Mouse (Mus musculus): ENCODE measurements around the gene Cybb. TPM values are rescaled to one million over a fixed set of nuclear protein-coding genes. Genes with fewer than 3 reads are reported as not detected.
"Not testable (repeated sequence)": the region's sequence is repeated elsewhere in the genome, so short reads cannot be mapped to it uniquely, and the experiment has no call there.

Cybb gene
- polyA plus RNA-seq (2014; fragmentation: Nextera tagmentation; extraction: Ambion mirVana), result 0.50 and 0.91 TPM in 2 replicates

DNA sequence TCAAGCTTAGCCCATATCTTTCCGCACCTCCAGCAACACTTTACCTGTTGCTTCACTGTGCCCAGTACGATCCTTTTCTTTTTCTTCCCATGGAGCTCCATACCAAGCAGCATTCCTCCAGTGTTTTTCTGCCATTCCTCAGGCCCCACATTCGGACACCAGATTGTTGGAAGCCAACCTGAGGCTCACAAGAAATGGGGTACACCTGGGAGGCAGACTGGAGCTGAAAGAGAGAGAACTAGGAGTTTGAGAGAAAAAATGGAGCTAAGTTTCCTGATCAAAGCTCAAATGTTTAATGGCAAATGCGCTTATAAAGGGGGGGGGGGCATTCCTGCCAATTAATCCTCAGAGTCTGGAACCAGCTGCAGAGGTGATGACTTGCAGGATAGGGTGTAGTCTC is at the start of gene Cybb:
Gene Cybb, minus strand, starts transcription at position 101 of the 400 bp plus-strand sequence.
- no peak for ATAC-seq (ENCODE audit: insufficient number of reproducible peaks, low FRiP score, low TSS enrichment, low read depth)
- H3K9me3 ChIP-seq (ENCODE audit: control insufficient read depth, low read length), result no peaks in the 10 kb centered on the region
- 79% methylated on average over 4 of the region's 4 CpGs for WGBS
- no peak within 1 kb of the TSS for H3K4me3 ChIP-seq (ENCODE audit: low read depth, low read length)
- H3K36me3 ChIP-seq (ENCODE audit: control insufficient read depth, insufficient read depth, low read length), result no peaks in the 10 kb centered on the region
- H3K27me3 ChIP-seq (ENCODE audit: control insufficient read depth, insufficient read depth, low read length), result no peaks in the 10 kb centered on the region
- no peak within 1 kb of the TSS for H3K9ac ChIP-seq (ENCODE audit: low read length)
- DNase-seq (ENCODE audit: low spot score), result no peak
- H3K4me2 ChIP-seq (ENCODE audit: low read depth, severe bottlenecking), result no peak within 1 kb of the TSS
- H3K27ac ChIP-seq (replicated peaks; ENCODE audit: low read depth, low read length), result no peak within 1 kb of the TSS
- H3K4me1 ChIP-seq (ENCODE audit: control insufficient read depth, insufficient read depth, low read length), result no peaks in the 10 kb centered on the region

DNA sequence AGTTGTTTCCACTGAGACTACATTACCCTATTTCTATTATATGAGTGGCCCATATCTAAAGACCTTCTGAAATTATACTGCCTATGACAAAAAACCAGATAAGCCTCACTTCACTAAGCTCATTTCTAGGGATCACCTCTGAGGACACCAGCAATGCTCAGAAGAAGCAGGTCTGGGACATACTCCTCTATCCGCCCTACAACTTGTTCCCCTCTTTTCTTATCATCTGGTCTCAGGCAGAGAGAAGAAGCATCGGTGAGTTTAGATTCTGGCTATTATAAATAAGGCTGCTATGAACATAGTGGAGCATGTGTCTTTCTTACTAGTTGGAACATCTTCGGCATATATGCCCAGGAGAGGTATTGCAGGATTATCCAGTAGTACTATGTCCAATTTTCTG is 49.3 kb upstream of the Cybb start:
- Histone ChIP-seq H3K4me3 (ENCODE audit: low read depth, low read length) (no peak overlapping the region), H3K9ac (ENCODE audit: low read length) (no peak overlapping the region), H3K9me3 (ENCODE audit: control insufficient read depth, low read length) (no peaks in the 10 kb centered on the region), H3K36me3 (ENCODE audit: control insufficient read depth, insufficient read depth, low read length) (no peaks in the 10 kb centered on the region), H3K4me1 (ENCODE audit: control insufficient read depth, insufficient read depth, low read length) (no peaks in the 10 kb centered on the region), H3K4me2 (ENCODE audit: low read depth, severe bottlenecking) (no peak overlapping the region), H3K27ac (replicated peaks; ENCODE audit: low read depth, low read length) (no peak overlapping the region), H3K27me3 (ENCODE audit: control insufficient read depth, insufficient read depth, low read length) (no peaks in the 10 kb centered on the region)
- WGBS, result 95% methylated on average over 3 of the region's 3 CpGs
- DNase-seq (ENCODE audit: low spot score) (no peak), ATAC-seq (ENCODE audit: insufficient number of reproducible peaks, low FRiP score, low TSS enrichment, low read depth) (no peak)

DNA sequence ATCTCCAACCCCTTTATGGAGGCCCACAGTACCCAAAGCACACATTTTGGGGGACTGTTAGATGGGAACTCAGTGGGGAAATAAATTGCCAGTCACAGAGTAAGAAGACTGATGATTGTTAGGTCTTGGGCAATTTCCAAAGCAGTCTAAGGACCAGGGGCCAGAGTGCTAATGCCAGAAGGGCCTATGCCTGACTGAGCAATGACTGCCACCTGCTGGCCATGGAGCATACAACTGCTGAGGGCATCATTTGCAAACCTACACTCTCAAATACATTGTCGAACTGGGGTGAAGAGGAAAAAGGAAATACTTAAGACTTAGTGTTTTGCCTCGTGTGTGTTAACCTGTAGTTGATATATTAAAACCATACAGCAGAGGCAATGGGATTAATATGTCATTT is 32.4 kb upstream of the Cybb start:
- not testable (repeated sequence) for H3K4me2 ChIP-seq (ENCODE audit: low read depth, severe bottlenecking); H3K27ac ChIP-seq (replicated peaks; ENCODE audit: low read depth, low read length); H3K4me3 ChIP-seq (ENCODE audit: low read depth, low read length); ATAC-seq (ENCODE audit: insufficient number of reproducible peaks, low FRiP score, low TSS enrichment, low read depth); H3K9ac ChIP-seq (ENCODE audit: low read length); H3K36me3 ChIP-seq (ENCODE audit: control insufficient read depth, insufficient read depth, low read length); H3K9me3 ChIP-seq (ENCODE audit: control insufficient read depth, low read length); H3K27me3 ChIP-seq (ENCODE audit: control insufficient read depth, insufficient read depth, low read length); H3K4me1 ChIP-seq (ENCODE audit: control insufficient read depth, insufficient read depth, low read length)
- 38% methylated on average over 2 of the region's 2 CpGs for WGBS
- peak; percentile 62 for DNase-seq (ENCODE audit: low spot score)

DNA sequence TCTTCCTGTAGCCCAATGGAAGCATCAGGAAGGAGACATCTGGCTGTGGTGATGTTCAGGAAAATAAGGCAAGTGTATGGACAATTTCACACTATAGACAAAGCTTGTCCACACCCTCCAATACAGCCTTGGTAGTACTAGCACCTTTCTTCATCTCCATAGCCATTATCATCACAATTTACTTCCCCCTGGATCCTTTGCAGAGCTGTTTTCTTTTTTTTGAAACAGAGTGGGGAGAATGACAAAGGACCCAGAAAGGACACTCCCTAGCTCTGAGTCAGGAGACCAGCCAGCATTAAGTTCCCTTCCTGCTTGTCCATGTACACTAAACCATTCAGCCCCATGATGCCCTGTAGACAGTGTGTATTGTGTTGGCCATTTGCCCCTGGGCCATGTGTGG is 30.0 kb upstream of the Cybb start:
- H3K4me2 ChIP-seq (ENCODE audit: low read depth, severe bottlenecking); H3K9ac ChIP-seq (ENCODE audit: low read length); H3K9me3 ChIP-seq (ENCODE audit: control insufficient read depth, low read length); H3K36me3 ChIP-seq (ENCODE audit: control insufficient read depth, insufficient read depth, low read length); H3K4me3 ChIP-seq (ENCODE audit: low read depth, low read length); H3K27me3 ChIP-seq (ENCODE audit: control insufficient read depth, insufficient read depth, low read length); H3K27ac ChIP-seq (replicated peaks; ENCODE audit: low read depth, low read length); ATAC-seq (ENCODE audit: insufficient number of reproducible peaks, low FRiP score, low TSS enrichment, low read depth); DNase-seq (ENCODE audit: low spot score); H3K4me1 ChIP-seq (ENCODE audit: control insufficient read depth, insufficient read depth, low read length): not testable (repeated sequence)

DNA sequence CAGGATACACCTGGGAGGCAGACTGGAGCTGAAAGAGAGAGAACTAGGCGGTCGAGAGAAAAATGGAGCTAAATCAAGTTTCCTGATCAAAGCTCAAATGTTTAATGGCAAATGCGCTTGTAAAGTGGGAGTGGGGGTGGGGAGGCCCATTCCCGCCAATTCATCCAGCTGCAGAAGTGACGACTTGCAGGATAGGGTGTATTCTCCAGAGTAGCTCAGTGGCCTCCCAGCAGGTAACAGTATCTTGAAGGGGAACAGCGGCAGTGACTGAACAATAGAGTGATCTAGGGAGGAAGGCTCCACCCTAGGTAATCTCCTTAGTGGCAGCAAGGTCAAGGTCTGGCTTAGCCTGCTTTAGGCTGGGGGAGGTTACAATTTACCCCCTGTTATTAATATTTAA is 12.5 kb downstream of the Cybb start:
- not testable (repeated sequence) for H3K36me3 ChIP-seq (ENCODE audit: control insufficient read depth, insufficient read depth, low read length); H3K27me3 ChIP-seq (ENCODE audit: control insufficient read depth, insufficient read depth, low read length); H3K9me3 ChIP-seq (ENCODE audit: control insufficient read depth, low read length); H3K27ac ChIP-seq (replicated peaks; ENCODE audit: low read depth, low read length); H3K9ac ChIP-seq (ENCODE audit: low read length); DNase-seq (ENCODE audit: low spot score); H3K4me1 ChIP-seq (ENCODE audit: control insufficient read depth, insufficient read depth, low read length); H3K4me3 ChIP-seq (ENCODE audit: low read depth, low read length); ATAC-seq (ENCODE audit: insufficient number of reproducible peaks, low FRiP score, low TSS enrichment, low read depth); H3K4me2 ChIP-seq (ENCODE audit: low read depth, severe bottlenecking)
- WGBS, result 87% methylated on average over 6 of the region's 6 CpGs

DNA sequence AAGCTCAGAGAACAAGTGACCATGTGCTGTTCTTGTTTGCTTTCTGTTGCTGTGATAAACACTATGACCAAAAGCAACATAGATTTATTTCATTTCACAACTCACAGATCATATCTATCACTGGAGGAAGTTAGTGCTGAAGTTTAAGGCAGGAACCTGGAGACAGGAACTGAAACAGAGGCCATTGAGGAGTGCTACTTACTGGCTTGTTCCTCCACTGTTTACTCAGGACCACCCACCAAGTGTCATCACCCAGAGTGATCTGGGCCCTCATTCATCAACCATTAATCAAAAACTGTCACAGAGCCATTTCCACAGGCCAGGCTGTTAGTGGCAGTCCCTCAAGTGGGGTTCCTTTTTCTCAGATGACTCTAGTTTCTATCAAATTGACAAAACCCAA is 13.1 kb downstream of the Cybb start:
- ATAC-seq (ENCODE audit: insufficient number of reproducible peaks, low FRiP score, low TSS enrichment, low read depth) (no peak), DNase-seq (ENCODE audit: low spot score) (no peak)
- Histone ChIP-seq H3K9me3 (ENCODE audit: control insufficient read depth, low read length) (no peaks in the 10 kb centered on the region), H3K9ac (ENCODE audit: low read length) (no peak overlapping the region), H3K27me3 (ENCODE audit: control insufficient read depth, insufficient read depth, low read length) (no peaks in the 10 kb centered on the region), H3K4me2 (ENCODE audit: low read depth, severe bottlenecking) (no peak overlapping the region), H3K36me3 (ENCODE audit: control insufficient read depth, insufficient read depth, low read length) (no peaks in the 10 kb centered on the region), H3K4me1 (ENCODE audit: control insufficient read depth, insufficient read depth, low read length) (no peaks in the 10 kb centered on the region), H3K4me3 (ENCODE audit: low read depth, low read length) (no peak overlapping the region), H3K27ac (replicated peaks; ENCODE audit: low read depth, low read length) (no peak overlapping the region)

DNA sequence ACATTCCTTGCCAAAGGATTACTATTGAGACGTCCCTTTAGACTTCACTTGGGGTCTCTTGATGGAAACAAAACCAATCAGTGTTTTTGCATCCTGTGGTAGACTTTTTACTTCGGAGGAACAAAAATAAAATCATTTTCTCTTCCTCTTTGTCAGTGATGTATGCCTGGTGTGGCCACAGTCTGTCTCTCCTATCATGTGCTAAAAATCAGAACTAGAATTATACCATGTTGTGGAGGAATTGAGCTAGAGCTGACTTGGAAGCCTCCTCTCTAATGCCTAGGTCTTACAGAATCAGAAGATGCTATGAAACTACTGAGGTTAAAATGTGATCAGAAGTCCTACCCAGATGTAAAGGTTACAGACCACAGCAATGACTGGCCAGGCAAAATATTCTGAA is 13.8 kb downstream of the Cybb start:
- no peak overlapping the region for H3K27ac ChIP-seq (replicated peaks; ENCODE audit: low read depth, low read length)
- WGBS, result 74% methylated on average over 2 of the region's 2 CpGs

DNA sequence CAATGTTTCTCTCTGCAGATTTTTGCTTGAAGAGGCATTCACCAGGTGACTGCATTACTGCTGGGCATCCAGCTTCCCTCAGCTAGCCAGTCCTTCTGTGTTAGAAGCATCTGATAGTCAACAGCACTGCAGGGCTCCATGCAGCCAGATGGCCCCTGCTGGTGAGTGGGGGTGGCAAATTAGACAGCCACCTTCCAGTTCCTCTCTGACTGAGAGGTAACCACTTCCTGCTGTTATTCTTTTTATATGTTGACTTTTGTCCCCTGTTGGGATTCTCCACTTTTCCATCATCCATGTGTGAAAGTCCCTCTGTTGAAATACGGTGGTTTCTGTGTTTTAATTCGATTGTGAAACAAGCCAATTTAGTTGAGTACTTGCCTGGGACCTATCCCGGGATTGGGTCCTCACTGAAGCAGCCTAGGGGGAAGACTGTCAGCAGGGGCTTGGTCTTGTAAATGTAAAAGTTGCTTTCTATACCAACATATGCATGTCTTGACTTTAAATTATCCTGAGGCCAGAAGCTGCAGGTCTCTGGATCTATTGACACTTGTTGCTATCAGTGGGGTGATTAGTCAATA is 16.7 kb downstream of the Cybb start:
- Histone ChIP-seq H3K27me3 (ENCODE audit: control insufficient read depth, insufficient read depth, low read length) (no peaks in the 10 kb centered on the region), H3K36me3 (ENCODE audit: control insufficient read depth, insufficient read depth, low read length) (no peaks in the 10 kb centered on the region), H3K4me1 (ENCODE audit: control insufficient read depth, insufficient read depth, low read length) (no peaks in the 10 kb centered on the region), H3K9ac (ENCODE audit: low read length) (no peak overlapping the region), H3K4me2 (ENCODE audit: low read depth, severe bottlenecking) (no peak overlapping the region), H3K4me3 (ENCODE audit: low read depth, low read length) (no peak overlapping the region), H3K27ac (replicated peaks; ENCODE audit: low read depth, low read length) (no peak overlapping the region), H3K9me3 (ENCODE audit: control insufficient read depth, low read length) (no peaks in the 10 kb centered on the region)
- DNase-seq (ENCODE audit: low spot score) (no peak), ATAC-seq (ENCODE audit: insufficient number of reproducible peaks, low FRiP score, low TSS enrichment, low read depth) (no peak)
- whole genome bisulfite sequencing, result 44% methylated on average over 3 of the region's 3 CpGs

More for the DNA sequence above, 13.8 kb downstream of the Cybb start:
- Histone ChIP-seq H3K27me3 (ENCODE audit: control insufficient read depth, insufficient read depth, low read length) (no peaks in the 10 kb centered on the region), H3K36me3 (ENCODE audit: control insufficient read depth, insufficient read depth, low read length) (no peaks in the 10 kb centered on the region), H3K4me1 (ENCODE audit: control insufficient read depth, insufficient read depth, low read length) (no peaks in the 10 kb centered on the region), H3K9ac (ENCODE audit: low read length) (no peak overlapping the region), H3K4me3 (ENCODE audit: low read depth, low read length) (no peak overlapping the region), H3K9me3 (ENCODE audit: control insufficient read depth, low read length) (no peaks in the 10 kb centered on the region), H3K4me2 (ENCODE audit: low read depth, severe bottlenecking) (no peak overlapping the region)
- DNase-seq (ENCODE audit: low spot score) (no peak), ATAC-seq (ENCODE audit: insufficient number of reproducible peaks, low FRiP score, low TSS enrichment, low read depth) (no peak)

DNA sequence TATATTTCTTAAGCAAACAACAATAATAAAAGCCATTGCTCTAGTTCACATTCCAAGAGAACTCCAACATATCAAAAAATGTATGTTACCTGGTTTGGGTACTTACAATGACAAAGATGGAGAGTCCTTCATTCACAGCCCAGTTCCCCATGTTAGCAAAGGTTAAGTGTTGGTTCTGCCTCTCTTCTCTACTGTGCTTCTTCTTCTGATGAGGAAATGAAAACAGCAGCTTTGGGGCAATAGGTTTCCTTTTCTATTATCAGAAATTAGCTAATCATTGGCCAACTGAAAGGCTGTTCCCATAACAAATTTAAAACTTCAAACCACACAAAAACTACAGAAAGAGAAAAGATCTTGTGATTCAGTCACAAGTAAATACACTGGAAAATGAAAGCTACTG is 18.5 kb downstream of the Cybb start:
- Histone ChIP-seq H3K9me3 (ENCODE audit: control insufficient read depth, low read length) (no peaks in the 10 kb centered on the region), H3K27me3 (ENCODE audit: control insufficient read depth, insufficient read depth, low read length) (no peaks in the 10 kb centered on the region), H3K4me1 (ENCODE audit: control insufficient read depth, insufficient read depth, low read length) (no peaks in the 10 kb centered on the region), H3K27ac (replicated peaks; ENCODE audit: low read depth, low read length) (no peak overlapping the region), H3K36me3 (ENCODE audit: control insufficient read depth, insufficient read depth, low read length) (no peaks in the 10 kb centered on the region), H3K4me3 (ENCODE audit: low read depth, low read length) (no peak overlapping the region), H3K9ac (ENCODE audit: low read length) (no peak overlapping the region), H3K4me2 (ENCODE audit: low read depth, severe bottlenecking) (no peak overlapping the region)
- no peak for ATAC-seq (ENCODE audit: insufficient number of reproducible peaks, low FRiP score, low TSS enrichment, low read depth)
- no peak for DNase-seq (ENCODE audit: low spot score)

Measured in limb, embryonic 11.5 days (tissue).